22 mouse cellular contexts compared by ENCODE assay signal in the genomic region with DNA sequence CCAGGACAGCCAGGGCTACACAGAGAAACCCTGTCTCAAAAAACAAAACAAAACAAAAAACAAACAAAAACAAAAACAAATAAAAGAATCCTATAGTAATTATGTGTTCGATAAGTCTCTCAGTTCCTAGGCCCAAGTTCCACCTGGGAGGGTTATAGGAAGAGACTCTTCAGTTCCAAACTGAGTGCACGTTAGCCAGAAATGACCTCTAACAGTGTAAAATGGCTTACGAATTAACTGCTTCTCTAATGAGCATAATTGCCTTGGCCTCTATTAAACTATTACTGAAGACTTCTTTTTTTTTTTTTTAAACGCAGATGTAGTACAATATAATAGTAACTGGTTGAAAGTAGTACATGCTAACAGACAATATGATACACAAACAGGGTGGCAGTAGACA. TPM values are rescaled to one million over a fixed set of nuclear protein-coding genes. Genes with fewer than 3 reads are reported as not detected.
"Had no signal": no experiment of that assay in that cellular context is flagged by ENCODE, and none has a peak within 500 bp of the region (broad histone marks: within the 10 kb centered on the region; RNA-seq: fewer than 3 reads in every experiment).

No protein-coding gene starts in this region.

- DNase-seq: retina, postnatal 1 day; right cerebral cortex, adult 18-20 months; right cerebral cortex, postnatal 14 days; right cerebral cortex, postnatal 25 days; right cerebral cortex, postnatal 4 days; spleen, adult 18-20 months; thymus, adult 18-20 months; thymus, adult 2 months; thymus, postnatal 14 days; thymus, postnatal 25 days; thymus, postnatal 36 days; thymus, postnatal 4 days had no signal

- H3K27me3 ChIP-seq: stomach, embryonic 15.5 days had no signal

- H3K27ac ChIP-seq: neural tube, embryonic 15.5 days; stomach, embryonic 15.5 days; stomach, postnatal 0 days had no signal

- H3K4me3 ChIP-seq: neural tube, embryonic 15.5 days; stomach, embryonic 15.5 days had no signal

RNA-seq across cellular contexts. Expression of a gene that starts 15.8 kb away (rescaled TPM):
- polyA plus RNA-seq: neural tube, embryonic 14.5 days; neural tube, embryonic 15.5 days; small intestine, adult 2 months; spleen, adult 2 months; stomach, embryonic 14.5 days; stomach, embryonic 15.5 days; stomach, postnatal 0 days; testis, adult 2 months; thymus, adult 2 months; thymus, postnatal 0 days; urinary bladder, adult 2 months had no signal
